Mouse (Mus musculus) liver, embryonic 11.5 days (tissue): ENCODE data around the gene Syngap1. TPM values are rescaled to one million over a fixed set of nuclear protein-coding genes. Genes with fewer than 3 reads are reported as not detected.

Experiments used
- ATAC-seq: fragments of 200-750 bp; cut with Nextera tagmentation; replicated peaks from 2 replicates; pipeline ENCODE4 v1.8.0; 2017; ENCODE audit warnings: moderate number of reproducible peaks, mild to moderate bottlenecking, moderate TSS enrichment, moderate library complexity; ENCODE audit not compliant: low FRiP score
- DNase-seq: peaks from one replicate; pipeline ENCODE4 v3.0.0-alpha.2; 2017; ENCODE audit warnings: low spot score
- H3K27ac ChIP-seq: fragments of 300-500 bp; sonication (generic); 2 replicates; pipeline ENCODE4 v1.5.1; 2014; ENCODE audit warnings: mild to moderate bottlenecking, low read depth, low read length, control low read depth
- H3K27me3 ChIP-seq: fragments of 300-500 bp; sonication (generic); replicated peaks from 2 replicates; pipeline ENCODE4 v1.6.1; 2014; ENCODE audit warnings: low read length, mixed read lengths; ENCODE audit not compliant: control insufficient read depth, insufficient read depth
- H3K36me3 ChIP-seq: fragments of 300-500 bp; sonication (generic); 2 replicates; pipeline ENCODE4 v1.6.1; 2014; ENCODE audit warnings: mild to moderate bottlenecking, low read length, moderate library complexity, mixed read lengths; ENCODE audit not compliant: control insufficient read depth, insufficient read depth
- H3K4me1 ChIP-seq: fragments of 300-500 bp; sonication (generic); replicated peaks from 2 replicates; pipeline ENCODE4 v1.6.1; 2014; ENCODE audit warnings: low read length, mixed read lengths; ENCODE audit not compliant: control insufficient read depth, insufficient read depth
- H3K4me2 ChIP-seq: fragments of 300-500 bp; sonication (generic); 2 replicates; pipeline ENCODE4 v1.6.1; 2014; ENCODE audit warnings: mild to moderate bottlenecking, control low read depth, moderate library complexity
- H3K4me3 ChIP-seq: fragments of 300-500 bp; sonication (generic); 2 replicates; pipeline ENCODE4 v1.5.1; 2014; ENCODE audit warnings: low read depth, low read length, control low read depth
- H3K9ac ChIP-seq: fragments of 300-500 bp; sonication (generic); 2 replicates; pipeline ENCODE4 v1.6.1; 2014; ENCODE audit warnings: low read depth, low read length, control low read depth
- H3K9me3 ChIP-seq: fragments of 300-500 bp; sonication (generic); 2 replicates; pipeline ENCODE4 v1.6.1; 2016; ENCODE audit warnings: low read length, inconsistent platforms, mixed read lengths; ENCODE audit not compliant: control insufficient read depth
- WGBS: fragments of 180-500 bp; shearing (Covaris S2); extraction: QIAGEN DNeasy Blood & Tissue Kit; methylation state at CpG from one replicate; pipeline ENCODE4 v1.1.7; 2014; 5-methylcytosine and 5-hydroxymethylcytosine counted together
- polyA plus RNA-seq: library from polyadenylated mRNA; unstranded; fragments of >200 nt; fragmentation: Nextera tagmentation; extraction: Ambion mirVana; gene quantifications from 2 replicates; pipeline ENCODE4 v1.2.1, GENCODE M21; 2014

Syngap1 gene
- polyA plus RNA-seq, 1 experiment from 2014 or later: 1.4 TPM

GRCm38 (mm10) chr17:26938731-26939130 is 2.3 kb upstream of the Syngap1 start:
- DNase-seq: no peak
- Histone ChIP-seq H3K9ac (peak overlapping the region; percentile 77), H3K27me3 (no peaks in the 10 kb centered on the region), H3K4me1 (peaks cover 25% of the 10 kb centered on the region), H3K36me3 (peaks cover 15% of the 10 kb centered on the region; the same call in 1 of the 2 replicates), H3K4me2 (peak overlapping the region; percentile 98), H3K9me3 (no peaks in the 10 kb centered on the region), H3K4me3 (peak overlapping the region; percentile 76), H3K27ac (peak overlapping the region; percentile 91)
- no peak for ATAC-seq
- WGBS: under 1% methylated on average over 22 of the region's 22 CpGs

GRCm38 (mm10) chr17:26939178-26939972 is 1.7 kb upstream of the Syngap1 start, which contains the start of gene Cuta:
Cuta (minus strand) TSS chr17:26939569.
- Histone ChIP-seq H3K4me3 (peak within 1 kb of the TSS; percentile 76), H3K27ac (peak within 1 kb of the TSS; percentile 96), H3K9ac (peak within 1 kb of the TSS; percentile 87), H3K4me1 (peaks cover 23% of the 10 kb centered on the region), H3K9me3 (no peaks in the 10 kb centered on the region), H3K4me2 (peak within 1 kb of the TSS; percentile 98), H3K27me3 (no peaks in the 10 kb centered on the region), H3K36me3 (peaks cover 12% of the 10 kb centered on the region; the same call in 1 of the 2 replicates)
- ATAC-seq (peak; percentile 92), DNase-seq (peak; percentile 99)
- under 1% methylated on average over 68 of the region's 70 CpGs for WGBS

- DNase-seq: no peak
- ATAC-seq: no peak
Observed at GRCm38 (mm10) chr17:26939973-26940300, 1.1 kb upstream of the Syngap1 start.

GRCm38 (mm10) chr17:26941841-26942570 is 953 bp downstream of the Syngap1 start:
- 16% methylated on average over 4 of the region's 4 CpGs for WGBS

More at GRCm38 (mm10) chr17:26939973-26940300, 1.1 kb upstream of the Syngap1 start:
- no peaks in the 10 kb centered on the region for H3K27me3 ChIP-seq
- peak overlapping the region; percentile 76 for H3K4me3 ChIP-seq
- WGBS: 7% methylated on average over 3 of the region's 3 CpGs
- H3K36me3 ChIP-seq: peaks cover 6% of the 10 kb centered on the region; the same call in 1 of the 2 replicates
- H3K4me2 ChIP-seq: peak overlapping the region; percentile 98
- peak overlapping the region; percentile 87 for H3K9ac ChIP-seq
- peak overlapping the region; percentile 96 for H3K27ac ChIP-seq
- no peaks in the 10 kb centered on the region for H3K9me3 ChIP-seq
- H3K4me1 ChIP-seq: peaks cover 23% of the 10 kb centered on the region

GRCm38 (mm10) chr17:26945824-26946495 is 4.9 kb downstream of the Syngap1 start:
- H3K4me3 ChIP-seq: peak overlapping the region; percentile 50

More at GRCm38 (mm10) chr17:26941841-26942570, 953 bp downstream of the Syngap1 start:
- Histone ChIP-seq H3K27me3 (no peaks in the 10 kb centered on the region), H3K4me2 (peak overlapping the region; percentile 98), H3K9ac (peak overlapping the region; percentile 47), H3K36me3 (no peaks in the 10 kb centered on the region), H3K9me3 (no peaks in the 10 kb centered on the region), H3K4me1 (peaks cover 31% of the 10 kb centered on the region), H3K4me3 (peak overlapping the region; percentile 59), H3K27ac (peak overlapping the region; percentile 39)
- DNase-seq (no peak), ATAC-seq (no peak)

DNA sequence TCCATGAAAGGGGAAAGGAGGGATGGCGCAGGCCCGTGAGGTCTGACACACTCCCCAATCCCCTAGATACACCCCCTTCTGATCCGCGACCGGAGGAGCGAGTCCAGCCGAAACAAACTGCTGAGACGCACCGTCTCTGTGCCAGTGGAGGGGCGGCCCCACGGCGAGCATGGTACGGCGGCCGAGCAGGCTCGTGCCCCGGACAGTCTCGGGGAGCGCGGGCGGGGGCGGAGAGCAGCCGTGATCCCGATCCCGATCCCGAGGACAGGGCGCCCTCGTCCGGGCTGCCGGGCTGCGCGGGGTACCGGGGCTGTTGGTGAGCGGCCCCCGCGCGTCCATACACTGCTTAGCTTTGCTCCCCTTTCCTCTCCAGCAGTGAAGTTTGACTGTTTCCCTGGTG is 5.5 kb downstream of the Syngap1 start:
- DNase-seq: peak; percentile 74
- H3K27ac ChIP-seq: 0 out of 2 replicates have a peak overlapping the region, but pooled peaks have one; percentile 21

More at GRCm38 (mm10) chr17:26945824-26946495, 4.9 kb downstream of the Syngap1 start:
- ATAC-seq: no peak
- peak overlapping the region; percentile 70 for H3K9ac ChIP-seq
- no peaks in the 10 kb centered on the region for H3K36me3 ChIP-seq
- DNase-seq: no peak
- H3K4me2 ChIP-seq: peak overlapping the region; percentile 74
- peaks cover 31% of the 10 kb centered on the region for H3K4me1 ChIP-seq
- 42% methylated on average over 13 of the region's 13 CpGs for WGBS
- no peaks in the 10 kb centered on the region for H3K9me3 ChIP-seq
- no peaks in the 10 kb centered on the region for H3K27me3 ChIP-seq
- H3K27ac ChIP-seq: 0 out of 2 replicates have a peak overlapping the region, but pooled peaks have one; percentile 21

GRCm38 (mm10) chr17:26947231-26948100 is 6.4 kb downstream of the Syngap1 start:
- no peak overlapping the region for H3K4me3 ChIP-seq
- no peaks in the 10 kb centered on the region for H3K27me3 ChIP-seq
- no peak overlapping the region for H3K9ac ChIP-seq
- ATAC-seq: no peak
- H3K4me1 ChIP-seq: peaks cover 42% of the 10 kb centered on the region
- H3K36me3 ChIP-seq: no peaks in the 10 kb centered on the region
- H3K9me3 ChIP-seq: no peaks in the 10 kb centered on the region
- peak overlapping the region; percentile 74 for H3K4me2 ChIP-seq
- H3K27ac ChIP-seq: no peak overlapping the region
- WGBS: 58% methylated on average over 12 of the region's 12 CpGs
- no peak for DNase-seq

More for the DNA sequence above, 5.5 kb downstream of the Syngap1 start:
- peak overlapping the region; percentile 70 for H3K9ac ChIP-seq
- no peaks in the 10 kb centered on the region for H3K9me3 ChIP-seq
- H3K4me3 ChIP-seq: peak overlapping the region; percentile 50
- peak; percentile 42 for ATAC-seq
- H3K4me1 ChIP-seq: peaks cover 36% of the 10 kb centered on the region
- WGBS: 3% methylated on average over 37 of the region's 37 CpGs
- no peaks in the 10 kb centered on the region for H3K27me3 ChIP-seq
- peak overlapping the region; percentile 74 for H3K4me2 ChIP-seq
- H3K36me3 ChIP-seq: no peaks in the 10 kb centered on the region
